Mouse (Mus musculus): ENCODE results near the gene Ptx4.

Ptx4 gene

GRCm38 (mm10) chr17:25120406-25120805 is at the start of gene Ptx4:
Ptx4 (plus strand) TSS chr17:25120760.
- DNase-seq (ENCODE audit: low read depth, low spot score): no peak

- DNase-seq (ENCODE audit: low read depth, low spot score): no peak
Observed at GRCm38 (mm10) chr17:25076906-25077305, 43.7 kb upstream of the Ptx4 start.

- DNase-seq (ENCODE audit: low read depth, low spot score): no peak
Observed at GRCm38 (mm10) chr17:25077771-25078372, 42.7 kb upstream of the Ptx4 start.

GRCm38 (mm10) chr17:25080210-25080609 is 40.4 kb upstream of the Ptx4 start:
- DNase-seq (ENCODE audit: low read depth, low spot score): no peak

- DNase-seq (ENCODE audit: low read depth, low spot score): no peak
Observed at GRCm38 (mm10) chr17:25080960-25081381, 39.6 kb upstream of the Ptx4 start.

GRCm38 (mm10) chr17:25082081-25082847 is 38.3 kb upstream of the Ptx4 start:
- no peak for DNase-seq (ENCODE audit: low read depth, low spot score)

GRCm38 (mm10) chr17:25082887-25083286 is 37.7 kb upstream of the Ptx4 start:
- no peak for DNase-seq (ENCODE audit: low read depth, low spot score)

- DNase-seq (ENCODE audit: low read depth, low spot score): no peak
Observed at GRCm38 (mm10) chr17:25083444-25083931, 37.1 kb upstream of the Ptx4 start, which contains the start of gene Tmem204. Tmem204 (minus strand) TSS chr17:25083591.

- DNase-seq (ENCODE audit: low read depth, low spot score): no peak
Observed at GRCm38 (mm10) chr17:25084835-25085385, 35.6 kb upstream of the Ptx4 start.

GRCm38 (mm10) chr17:25086724-25087123 is 33.8 kb upstream of the Ptx4 start:
- no peak for DNase-seq (ENCODE audit: low read depth, low spot score)

GRCm38 (mm10) chr17:25089158-25089557 is 31.4 kb upstream of the Ptx4 start:
- no peak for DNase-seq (ENCODE audit: low read depth, low spot score)

GRCm38 (mm10) chr17:25090450-25090849 is 30.1 kb upstream of the Ptx4 start:
- DNase-seq (ENCODE audit: low read depth, low spot score): no peak

GRCm38 (mm10) chr17:25096221-25096620 is 24.3 kb upstream of the Ptx4 start:
- DNase-seq (ENCODE audit: low read depth, low spot score): no peak

GRCm38 (mm10) chr17:25100052-25100451 is 20.5 kb upstream of the Ptx4 start:
- DNase-seq (ENCODE audit: low read depth, low spot score): no peak

GRCm38 (mm10) chr17:25101338-25101737 is 19.2 kb upstream of the Ptx4 start:
- DNase-seq (ENCODE audit: low read depth, low spot score): no peak

GRCm38 (mm10) chr17:25107786-25108185 is 12.8 kb upstream of the Ptx4 start:
- no peak for DNase-seq (ENCODE audit: low read depth, low spot score)

GRCm38 (mm10) chr17:25109578-25109977 is 11.0 kb upstream of the Ptx4 start:
- DNase-seq (ENCODE audit: low read depth, low spot score): no peak

- no peak for DNase-seq (ENCODE audit: low read depth, low spot score)
Observed at GRCm38 (mm10) chr17:25110590-25110989, 10.0 kb upstream of the Ptx4 start.

- no peak for DNase-seq (ENCODE audit: low read depth, low spot score)
Observed at GRCm38 (mm10) chr17:25111220-25111619, 9.3 kb upstream of the Ptx4 start.

- no peak for DNase-seq (ENCODE audit: low read depth, low spot score)
Observed at GRCm38 (mm10) chr17:25111739-25112422, 8.7 kb upstream of the Ptx4 start.

GRCm38 (mm10) chr17:25112423-25112810 is 8.1 kb upstream of the Ptx4 start:
- no peak for DNase-seq (ENCODE audit: low read depth, low spot score)
